Mouse (Mus musculus) WW6 (cell line): Measurements from ENCODE around the gene Ephx1.
"Not testable (repeated sequence)": the region's sequence is repeated elsewhere in the genome, so short reads cannot be mapped to it uniquely, and the experiment has no call there.

Experiments
- DNase-seq: peaks from one replicate; pipeline ENCODE4 v3.0.0-alpha.2; 2013; ENCODE audit warnings: low read depth, low spot score

The Ephx1 gene

GRCm38 (mm10) chr1:181013446-181013845 is 7.3 kb downstream of the Ephx1 start:
- DNase-seq, result no peak

DNA sequence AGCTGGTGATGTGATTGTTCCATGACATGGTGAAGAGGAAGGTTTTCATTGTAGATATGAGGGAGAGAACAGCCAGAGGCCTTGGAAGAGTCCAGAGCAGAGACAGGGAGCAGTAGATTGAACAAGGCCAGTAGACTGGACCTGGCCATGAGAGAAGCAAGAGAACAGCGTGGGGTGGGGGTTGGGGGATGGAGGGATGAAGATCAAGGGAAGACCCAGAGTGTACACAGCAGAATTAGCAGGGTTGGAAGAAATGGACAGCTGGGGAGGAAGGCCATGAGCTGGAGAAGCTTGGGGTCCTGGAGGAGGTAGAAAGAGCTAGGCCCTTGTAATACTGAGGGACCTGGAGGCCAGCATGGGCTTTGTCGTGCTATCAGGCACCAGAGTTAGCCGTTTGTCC is 8.3 kb downstream of the Ephx1 start:
- no peak for DNase-seq

DNA sequence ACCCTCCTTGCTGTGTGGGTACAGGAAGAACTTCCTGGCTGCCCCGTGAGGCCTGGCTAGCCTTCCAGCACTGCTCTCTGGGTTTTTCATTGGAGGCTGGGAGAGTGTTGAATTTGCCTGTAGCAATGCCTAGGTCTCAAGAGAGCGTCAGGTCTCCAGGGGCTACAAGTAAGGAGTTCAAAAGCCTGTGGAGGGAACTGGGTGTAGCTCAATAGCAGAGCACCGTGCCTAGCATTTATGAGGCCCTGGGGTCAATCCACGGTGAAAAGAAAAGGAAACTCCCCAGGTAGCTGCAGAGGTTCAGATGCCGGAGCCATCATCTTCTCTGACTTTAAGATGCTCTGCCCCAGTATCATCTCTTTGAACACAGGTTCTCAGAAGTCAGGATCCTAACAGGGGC is 9.1 kb downstream of the Ephx1 start:
- DNase-seq, result no peak

GRCm38 (mm10) chr1:181010171-181010932 is 10.4 kb downstream of the Ephx1 start:
- no peak for DNase-seq

- DNase-seq, result no peak
These were observed 10.9 kb downstream of the Ephx1 start for GRCm38 (mm10) chr1:181009754-181010153.

DNA sequence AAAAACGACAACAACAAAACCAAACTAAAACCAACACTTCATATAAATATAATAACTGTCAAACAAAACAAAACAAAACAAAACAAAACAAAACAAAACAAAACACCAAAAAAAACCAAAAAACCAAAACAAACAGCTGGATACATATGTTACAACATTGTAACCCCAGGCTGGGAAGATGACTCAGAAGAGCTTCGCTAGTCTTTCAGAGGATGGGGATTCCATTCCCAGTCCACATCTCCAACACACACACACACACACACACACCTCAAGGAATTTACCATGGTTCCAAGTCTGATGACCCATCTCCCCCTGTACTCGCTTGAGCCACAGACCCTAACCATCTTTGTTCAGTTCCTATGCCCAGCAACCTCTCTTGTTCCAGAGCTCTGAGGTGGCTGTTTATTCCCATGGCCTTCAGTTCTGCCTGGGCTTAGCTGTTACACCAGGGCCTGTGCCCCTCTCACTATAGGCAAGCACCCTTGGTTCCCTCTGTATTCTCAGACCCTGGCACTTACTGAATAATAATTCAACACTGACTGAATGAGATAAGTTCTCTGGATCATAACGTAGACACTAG is 11.6 kb downstream of the Ephx1 start:
- DNase-seq, result no peak

DNA sequence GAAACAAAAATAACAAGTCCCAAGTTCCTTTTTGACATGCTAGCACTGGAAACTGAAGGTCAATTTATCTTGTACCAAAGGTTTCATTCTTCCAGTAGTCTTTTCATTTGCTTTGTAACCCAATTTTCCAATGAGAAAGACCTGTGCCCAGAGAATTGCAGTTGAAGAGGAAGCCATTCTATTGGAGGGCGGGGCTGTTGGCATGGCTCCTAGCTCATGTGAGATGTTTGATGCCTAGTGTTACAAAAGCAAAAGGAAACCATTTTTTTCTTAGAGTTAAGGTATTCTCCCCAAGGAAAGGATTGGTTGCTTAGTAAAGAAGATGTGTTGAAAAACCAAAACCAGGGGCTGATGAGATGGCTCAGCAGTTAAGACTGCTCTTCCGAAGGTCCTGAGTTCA is 12.4 kb downstream of the Ephx1 start:
- DNase-seq, result no peak

GRCm38 (mm10) chr1:181007831-181008230 is 12.9 kb downstream of the Ephx1 start:
- DNase-seq, result no peak

DNA sequence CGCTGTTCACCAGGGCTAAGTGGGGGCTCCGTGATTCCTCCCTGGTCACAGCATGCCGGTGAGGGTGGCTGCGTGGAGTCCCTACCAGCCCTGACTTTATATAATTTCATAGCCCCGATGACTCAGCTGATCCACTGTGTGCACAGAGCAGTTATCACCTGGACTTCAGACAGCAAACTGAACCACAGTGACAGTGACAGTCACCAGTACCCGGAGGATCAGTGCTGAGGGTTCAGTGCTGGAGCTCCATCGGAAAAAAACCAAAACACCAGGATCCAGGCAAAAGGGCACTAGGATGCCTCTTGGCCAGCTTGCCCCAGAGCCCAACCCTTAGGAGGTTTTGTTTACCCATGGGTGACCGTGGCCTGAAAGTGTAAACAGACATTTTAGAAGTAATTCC is 15.4 kb downstream of the Ephx1 start:
- DNase-seq, result no peak

- no peak for DNase-seq
These were observed 16.9 kb downstream of the Ephx1 start for GRCm38 (mm10) chr1:181003790-181004189.

DNA sequence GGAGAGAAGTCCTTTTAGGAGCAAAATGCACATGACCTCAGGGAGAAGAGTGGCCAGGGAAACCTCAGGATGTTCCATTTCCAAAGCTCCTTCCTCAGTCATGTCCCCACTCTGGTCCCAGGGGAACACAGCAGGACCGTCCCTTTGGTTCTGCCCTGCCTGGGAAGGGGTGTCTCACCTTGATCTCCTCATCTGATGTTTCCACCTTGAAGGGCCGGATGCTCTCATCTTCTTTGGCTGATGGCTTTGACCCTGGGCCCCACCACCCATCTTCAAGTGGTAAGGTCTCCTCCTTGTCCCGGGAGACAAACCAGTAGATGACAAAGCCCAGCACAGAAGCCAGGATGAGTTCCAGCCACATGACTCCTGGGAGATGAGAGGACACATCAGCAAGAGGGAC is 19.1 kb downstream of the Ephx1 start:
- DNase-seq, result no peak

DNA sequence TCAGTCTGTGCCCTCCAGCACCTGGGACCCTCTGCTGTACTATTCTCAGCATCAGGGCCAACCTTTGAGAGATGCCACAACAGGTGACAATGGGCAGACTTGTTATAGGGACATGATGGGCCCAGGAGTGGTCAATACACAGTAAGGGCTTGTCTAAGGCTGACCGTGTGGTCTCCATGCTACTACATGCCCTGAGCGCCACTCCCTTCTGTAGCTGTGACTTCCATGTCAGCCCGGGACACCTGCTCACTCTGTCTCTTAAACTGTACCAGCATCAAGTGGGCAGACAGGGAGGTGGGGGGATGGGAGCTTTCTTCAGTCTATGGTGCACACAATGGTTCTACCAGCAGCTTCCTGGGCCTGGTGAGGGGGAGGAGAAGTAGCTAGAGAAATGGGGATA is 19.5 kb downstream of the Ephx1 start:
- DNase-seq, result no peak

DNA sequence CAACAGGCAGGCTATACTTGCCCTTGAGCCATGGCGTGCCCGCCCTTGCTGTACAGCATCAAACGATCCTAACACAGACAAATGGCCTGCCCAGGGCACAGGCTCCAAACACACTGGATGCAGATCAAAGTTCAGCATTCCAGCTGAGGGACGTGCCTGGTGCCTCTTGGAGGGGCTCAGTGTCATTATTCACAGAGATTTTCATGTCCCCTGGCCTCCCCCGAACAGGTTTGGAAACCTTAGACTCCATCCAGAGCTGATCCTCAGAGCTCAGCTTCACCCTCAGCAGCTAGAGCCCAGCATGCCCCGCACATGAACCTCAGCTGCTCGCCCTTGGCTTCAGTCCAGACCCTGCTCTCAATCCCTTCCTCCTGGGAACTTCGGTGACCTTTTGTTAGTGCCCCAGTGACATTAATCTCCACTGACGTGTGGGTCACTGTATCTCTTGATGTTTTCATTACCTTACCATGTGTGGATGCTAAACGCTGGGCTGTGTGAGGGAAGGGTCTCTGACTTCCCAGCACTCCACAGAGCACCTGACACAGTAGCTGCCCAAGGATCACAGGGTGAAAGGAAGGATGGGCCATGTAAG is 20.1 kb downstream of the Ephx1 start:
- no peak for DNase-seq

- DNase-seq, result no peak
These were observed 28.6 kb downstream of the Ephx1 start for GRCm38 (mm10) chr1:180992142-180992541.

GRCm38 (mm10) chr1:180990671-180991070 is 30.0 kb downstream of the Ephx1 start:
- DNase-seq, result no peak

GRCm38 (mm10) chr1:180987759-180988158 is 32.9 kb downstream of the Ephx1 start:
- DNase-seq, result peak; percentile 56

GRCm38 (mm10) chr1:180986701-180987100 is 34.0 kb downstream of the Ephx1 start:
- DNase-seq, result no peak

- not testable (repeated sequence) for DNase-seq
These were observed 39.2 kb downstream of the Ephx1 start for GRCm38 (mm10) chr1:180981298-180982046.

DNA sequence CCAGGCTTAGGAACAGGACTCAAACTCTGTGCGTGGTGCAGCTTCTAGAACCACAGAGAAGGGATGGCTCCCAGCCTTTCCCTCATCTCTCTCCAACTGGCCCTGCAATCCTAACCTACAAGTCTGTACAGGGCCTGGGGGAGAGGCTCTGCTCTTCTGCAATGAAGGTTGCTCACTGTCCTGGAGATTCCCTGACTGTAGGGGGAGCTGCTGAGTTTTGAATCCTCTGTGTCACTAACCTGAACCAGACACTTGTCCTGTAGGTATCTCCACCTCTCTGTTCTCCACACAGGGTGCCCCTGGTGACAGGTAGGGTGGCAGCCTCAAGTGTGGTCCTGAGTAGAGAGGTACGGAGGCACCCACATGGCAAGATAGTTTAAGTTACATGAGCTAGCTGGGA is 40.2 kb downstream of the Ephx1 start:
- DNase-seq, result no peak

- no peak for DNase-seq
These were observed 41.0 kb downstream of the Ephx1 start for GRCm38 (mm10) chr1:180979484-180980251.

GRCm38 (mm10) chr1:180976110-180976679 is 44.5 kb downstream of the Ephx1 start:
- no peak for DNase-seq
